Mouse (Mus musculus): ENCODE results near the gene Col12a1. TPM values are rescaled to one million over a fixed set of nuclear protein-coding genes. Genes with fewer than 3 reads are reported as not detected.

The Col12a1 gene
- 1 to 10 TPM in 1 of 4 experiments, under 1 TPM in 3; 0.47 to 1.4 (median 0.74) TPM for total RNA-seq (2022)

- peak; percentile 40 for DNase-seq (ENCODE audit: low spot score)
Observed at GRCm38 (mm10) chr9:79718481-79719370, at the start of gene Col12a1. Gene Col12a1, minus strand, starts transcription at chr9:79718831.

GRCm38 (mm10) chr9:79766991-79767545 lies 48.4 kb upstream of the Col12a1 start:
- DNase-seq (ENCODE audit: low spot score) = no peak

DNA sequence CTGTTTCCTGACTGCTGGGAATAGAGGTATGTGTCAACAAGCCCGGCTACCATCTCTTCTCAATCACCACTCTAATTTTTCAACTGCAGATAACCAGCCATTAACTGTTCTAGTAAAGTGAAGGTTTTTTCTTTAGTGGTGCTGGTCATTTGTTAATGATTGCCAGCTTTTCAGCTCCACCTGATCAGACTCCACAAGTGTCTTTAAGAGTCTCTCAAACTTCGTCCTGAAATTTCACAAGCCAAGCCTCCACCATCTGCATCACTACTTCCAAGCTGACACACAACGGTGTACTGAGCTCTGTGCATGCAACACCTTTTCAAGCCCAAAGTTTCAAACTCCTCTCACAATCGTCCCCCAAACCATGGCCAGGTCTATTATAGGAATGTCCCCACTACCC lies 46.7 kb upstream of the Col12a1 start:
- no peak for DNase-seq (ENCODE audit: low spot score)

DNA sequence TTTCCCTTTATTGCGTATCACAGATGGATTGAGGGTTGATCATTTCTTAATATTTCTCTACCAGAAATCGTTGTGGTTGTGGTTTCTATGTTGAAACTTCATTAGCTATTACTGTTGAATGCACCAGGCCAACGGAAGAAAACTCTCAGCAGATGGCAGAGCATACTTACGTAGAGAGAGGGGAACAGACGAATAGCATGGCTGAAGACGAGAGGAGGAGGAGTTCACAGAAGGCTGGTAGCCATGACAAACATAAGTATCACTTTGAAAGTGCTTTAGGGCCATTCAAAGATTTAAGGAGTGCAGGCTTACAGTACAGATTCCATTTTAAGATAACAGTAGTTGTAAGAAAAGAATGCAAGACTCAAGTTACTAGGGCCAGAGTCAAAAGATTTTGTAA lies 43.9 kb upstream of the Col12a1 start:
- no peak for DNase-seq (ENCODE audit: low spot score)

DNA sequence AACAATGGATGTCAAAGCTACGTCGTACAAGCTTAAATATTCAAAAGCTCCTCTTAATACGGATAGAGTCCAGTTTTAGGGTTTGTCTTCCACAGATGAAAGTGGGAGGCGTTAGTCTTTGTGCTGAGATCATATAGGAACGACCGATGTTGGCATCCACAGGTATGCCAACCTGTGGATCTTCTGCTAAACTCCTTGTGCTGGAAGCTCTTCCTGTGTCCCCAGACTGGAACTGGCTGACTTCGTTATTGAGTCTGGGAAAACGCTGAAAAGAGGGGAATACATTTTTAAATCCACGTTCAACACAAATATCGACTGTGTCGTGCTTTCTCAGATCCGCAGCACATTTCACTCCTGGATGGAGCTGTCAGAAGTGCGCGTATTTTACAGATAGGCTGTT lies 41.4 kb upstream of the Col12a1 start:
- peak; percentile 6 for DNase-seq (ENCODE audit: low spot score)

- DNase-seq (ENCODE audit: low spot score) = peak; percentile 95
Observed at GRCm38 (mm10) chr9:79759385-79760005, 40.9 kb upstream of the Col12a1 start, which contains the start of gene Cox7a2. Gene Cox7a2, minus strand, starts transcription at chr9:79759878.

DNA sequence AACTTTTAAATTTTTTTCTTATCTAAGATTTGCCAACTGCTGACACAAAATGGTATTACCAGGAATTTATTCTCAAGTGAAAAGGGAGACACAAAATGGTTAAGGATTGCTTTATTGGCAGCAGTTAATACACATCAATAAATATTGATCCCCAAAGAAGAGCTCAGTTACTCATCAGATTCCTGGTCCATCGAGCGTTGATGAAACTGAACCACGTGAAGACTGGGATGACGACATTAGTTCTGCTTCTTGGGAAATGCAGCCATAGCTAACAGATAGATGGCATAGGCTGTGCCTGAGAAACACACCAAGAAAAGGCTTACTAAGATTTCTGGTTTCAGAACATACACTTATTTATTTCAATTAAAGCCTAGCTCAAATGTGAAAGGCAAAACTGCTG lies 36.7 kb upstream of the Col12a1 start:
- DNase-seq (ENCODE audit: low spot score) = no peak

- DNase-seq (ENCODE audit: low spot score) = no peak
Observed at GRCm38 (mm10) chr9:79751846-79752245, 33.2 kb upstream of the Col12a1 start.

GRCm38 (mm10) chr9:79750709-79751108 lies 32.1 kb upstream of the Col12a1 start:
- no peak for DNase-seq (ENCODE audit: low spot score)

DNA sequence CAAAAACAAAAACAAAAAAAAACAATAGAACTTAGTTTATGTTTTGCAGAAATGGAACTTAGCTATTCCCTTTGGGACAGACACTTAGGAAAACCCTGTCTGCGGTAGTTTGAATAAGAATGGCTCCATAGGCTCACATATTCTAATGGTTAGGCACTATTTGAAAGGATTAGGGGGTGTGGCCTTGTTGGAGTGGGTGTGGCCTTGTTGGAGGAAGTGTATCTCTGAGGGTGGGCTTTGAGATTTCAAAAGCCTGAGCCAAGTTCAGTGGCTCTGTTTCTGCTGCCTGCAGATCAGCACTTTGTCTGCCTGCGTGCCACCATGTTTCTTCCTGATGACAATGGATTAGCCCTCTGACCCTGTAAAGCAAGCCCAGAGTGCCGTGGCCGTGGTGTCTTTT lies 26.4 kb upstream of the Col12a1 start:
- DNase-seq (ENCODE audit: low spot score) = no peak

DNA sequence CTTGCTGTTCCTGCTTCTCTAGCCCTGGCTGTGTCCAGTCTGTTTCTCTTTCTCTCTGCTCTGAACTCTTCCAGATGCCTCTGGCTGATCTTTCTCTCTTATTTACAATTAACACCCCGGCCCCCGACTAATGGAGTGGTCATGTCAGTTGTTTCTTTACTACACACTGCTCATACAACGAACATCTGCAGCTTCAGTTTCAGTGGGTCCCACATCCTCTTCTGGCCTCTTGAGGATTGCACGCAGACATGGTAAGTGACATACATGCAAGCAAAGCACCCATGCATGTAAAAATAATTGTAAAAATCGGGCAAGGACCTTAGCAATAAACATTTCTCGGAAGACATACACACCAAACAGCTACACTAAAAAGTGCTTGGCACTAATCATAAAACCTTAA lies 17.0 kb upstream of the Col12a1 start:
- DNase-seq (ENCODE audit: low spot score) = no peak

- no peak for DNase-seq (ENCODE audit: low spot score)
Observed at GRCm38 (mm10) chr9:79730301-79730700, 11.7 kb upstream of the Col12a1 start.

DNA sequence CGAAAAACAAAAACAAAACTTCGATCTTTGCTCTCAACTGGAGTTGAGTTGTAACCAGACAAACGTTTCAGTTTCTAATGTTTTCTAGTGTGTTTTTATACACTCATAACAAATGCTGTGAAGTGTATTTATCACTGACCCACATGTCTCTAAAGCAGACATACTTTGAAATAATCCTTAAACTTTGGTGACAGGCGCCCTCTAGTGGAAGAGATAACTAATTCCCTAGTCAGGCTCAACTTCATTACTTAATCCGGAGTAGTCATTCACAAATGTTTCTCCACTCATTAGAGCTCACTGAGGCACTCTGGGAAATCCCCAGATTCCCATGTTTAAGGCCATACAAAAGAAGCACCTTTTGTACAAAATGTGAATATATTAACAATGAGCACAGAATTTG lies 4.5 kb upstream of the Col12a1 start:
- DNase-seq (ENCODE audit: low spot score) = peak; percentile 23

DNA sequence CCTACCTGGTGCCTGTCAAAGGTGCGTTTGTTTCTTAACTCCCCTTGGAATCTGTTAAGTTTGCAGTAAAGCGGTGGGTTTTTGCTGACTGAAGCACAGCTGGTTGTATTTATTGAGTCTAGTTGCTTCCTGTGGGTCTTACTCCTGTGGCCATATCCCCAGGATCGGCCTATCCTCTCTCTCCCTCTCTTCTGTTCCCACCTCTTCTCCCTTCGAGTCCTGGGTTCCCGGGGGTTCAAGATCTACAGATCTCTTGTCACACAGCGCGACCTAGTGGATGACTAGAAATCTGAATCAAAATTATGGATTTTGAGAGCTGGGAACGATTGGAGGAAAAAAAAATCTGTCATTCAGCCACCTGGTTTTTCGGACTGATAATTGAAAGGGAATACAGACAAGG lies 2.4 kb upstream of the Col12a1 start:
- DNase-seq (ENCODE audit: low spot score) = peak; percentile 24

GRCm38 (mm10) chr9:79720143-79720542 lies 1.5 kb upstream of the Col12a1 start:
- DNase-seq (ENCODE audit: low spot score) = no peak

- DNase-seq (ENCODE audit: low spot score) = peak; percentile 8
Observed at GRCm38 (mm10) chr9:79719451-79719850, 820 bp upstream of the Col12a1 start.

DNA sequence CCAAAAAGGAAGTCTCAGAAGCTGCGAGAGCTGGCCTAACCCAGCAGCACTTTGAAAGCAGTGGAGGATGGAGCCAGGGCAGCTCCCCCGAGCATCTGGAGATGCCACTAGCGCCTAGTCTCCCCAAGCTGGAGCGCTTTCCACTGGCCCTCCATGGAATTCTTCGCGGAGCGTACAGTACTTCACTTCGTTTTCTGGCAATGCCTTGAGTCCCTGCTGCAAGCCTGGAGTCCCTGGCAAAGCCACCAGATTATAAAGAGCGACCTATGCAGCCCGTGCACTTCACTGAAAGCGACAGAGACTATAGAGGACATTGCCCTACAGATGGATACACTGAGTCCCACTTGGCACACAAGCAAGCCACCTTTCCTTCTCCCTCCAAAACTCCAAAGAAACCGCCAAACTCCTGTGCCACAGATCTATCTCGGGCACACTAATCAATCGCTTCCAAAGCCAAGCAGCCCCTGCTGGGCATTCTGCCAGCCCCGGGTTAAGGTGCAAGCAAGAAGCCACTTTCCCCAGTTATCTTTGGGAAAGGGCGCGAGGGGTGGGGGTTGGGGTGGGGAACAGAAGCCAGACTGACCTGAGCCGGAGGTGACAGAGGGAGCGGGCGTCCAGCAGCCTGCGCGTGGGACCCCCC lies 675 bp downstream of the Col12a1 start:
- DNase-seq (ENCODE audit: low spot score) = no peak

- peak; percentile 31 for DNase-seq (ENCODE audit: low spot score)
Observed at GRCm38 (mm10) chr9:79716909-79717835, 1.5 kb downstream of the Col12a1 start.

GRCm38 (mm10) chr9:79716496-79716895 lies 2.1 kb downstream of the Col12a1 start:
- no peak for DNase-seq (ENCODE audit: low spot score)

DNA sequence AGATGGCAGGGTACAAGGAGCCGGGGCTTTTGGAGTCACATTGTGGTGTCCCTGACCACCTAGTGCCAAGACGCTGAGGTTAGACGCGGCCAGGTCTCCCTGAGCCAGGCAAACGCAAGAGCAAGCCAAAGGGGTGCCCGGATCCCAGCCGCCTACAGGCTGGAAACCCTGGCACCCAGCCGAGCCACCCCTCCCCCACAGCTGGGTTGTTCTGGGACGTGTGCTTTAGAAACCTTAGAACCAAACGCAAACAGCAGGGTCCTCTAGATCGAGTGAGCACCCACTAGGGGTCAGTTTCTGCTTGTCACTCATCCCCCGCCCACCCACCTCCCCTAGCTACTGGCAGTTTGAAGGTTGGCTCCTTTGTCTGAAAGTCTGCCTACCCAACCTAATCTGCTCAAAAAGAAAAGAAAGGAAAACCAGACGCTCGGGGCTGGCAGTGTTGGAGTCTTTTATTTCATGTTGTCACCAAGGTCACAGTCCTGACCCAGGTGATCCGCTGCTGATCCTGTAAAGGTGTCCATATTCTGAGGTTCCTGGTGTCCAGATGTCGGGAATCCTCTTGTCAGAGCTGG lies 4.1 kb downstream of the Col12a1 start:
- peak; percentile 7 for DNase-seq (ENCODE audit: low spot score)
